Mouse (Mus musculus): ENCODE results near the gene Gys2. TPM values are rescaled to one million over a fixed set of nuclear protein-coding genes. Genes with fewer than 3 reads are reported as not detected.
"Not testable (repeated sequence)": the region's sequence is repeated elsewhere in the genome, so short reads cannot be mapped to it uniquely, and the experiment has no call there.

Gene Gys2
- polyA plus RNA-seq (2015; fragmentation: Nextera tagmentation; extraction: Ambion mirVana) = not detected in 2 replicates

DNA sequence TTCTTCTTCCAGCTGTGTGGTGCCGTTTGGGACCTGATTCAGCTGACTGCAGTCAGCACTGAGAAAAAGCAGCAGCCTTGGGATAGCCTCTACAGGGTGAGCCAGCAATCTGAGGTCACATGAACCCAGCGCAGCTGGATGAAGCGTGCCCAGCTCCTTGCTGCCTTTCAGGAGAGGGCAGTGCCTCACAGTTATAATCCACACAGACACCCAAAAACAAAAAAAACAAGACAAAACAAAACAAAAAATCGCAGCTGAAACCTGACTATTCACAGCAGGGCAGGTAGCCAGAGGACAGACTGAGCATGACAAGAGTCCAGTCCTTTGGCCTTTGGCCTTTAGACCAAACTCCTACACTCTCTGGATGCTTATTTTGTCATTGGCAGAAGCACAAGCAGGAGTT lies at the start of gene Gys2:
TSS of gene Gys2 (minus strand) at position 309 of the 403 bp plus-strand sequence.
- no peaks in the 10 kb centered on the region for H3K27me3 ChIP-seq (replicated peaks; ENCODE audit: control insufficient read depth, insufficient read depth, low read length)
- ATAC-seq = no peak
- no peak within 1 kb of the TSS for H3K4me3 ChIP-seq (replicated peaks; ENCODE audit: low read length)
- H3K27ac ChIP-seq (ENCODE audit: low read length) = no peak within 1 kb of the TSS
- H3K4me2 ChIP-seq (ENCODE audit: low read length) = no peak within 1 kb of the TSS
- no peaks in the 10 kb centered on the region for H3K4me1 ChIP-seq (replicated peaks; ENCODE audit: control insufficient read depth, insufficient read depth, low read length)
- H3K36me3 ChIP-seq (ENCODE audit: control insufficient read depth, insufficient read depth) = no peaks in the 10 kb centered on the region
- no peak within 1 kb of the TSS for H3K9ac ChIP-seq (replicated peaks; ENCODE audit: low read depth, low read length)
- WGBS = 71% methylated on average over 4 of the region's 4 CpGs
- no peaks in the 10 kb centered on the region for H3K9me3 ChIP-seq (ENCODE audit: control insufficient read depth, low read length)

- Histone ChIP-seq H3K4me2 (ENCODE audit: low read length) (no peak overlapping the region), H3K36me3 (ENCODE audit: control insufficient read depth, insufficient read depth) (no peaks in the 10 kb centered on the region), H3K4me3 (replicated peaks; ENCODE audit: low read length) (no peak overlapping the region), H3K4me1 (replicated peaks; ENCODE audit: control insufficient read depth, insufficient read depth, low read length) (no peaks in the 10 kb centered on the region), H3K9ac (replicated peaks; ENCODE audit: low read depth, low read length) (no peak overlapping the region), H3K27me3 (replicated peaks; ENCODE audit: control insufficient read depth, insufficient read depth, low read length) (no peaks in the 10 kb centered on the region), H3K27ac (ENCODE audit: low read length) (no peak overlapping the region), H3K9me3 (ENCODE audit: control insufficient read depth, low read length) (no peaks in the 10 kb centered on the region)
- ATAC-seq = no peak
- WGBS = 85% methylated on average over 12 of the region's 12 CpGs
Observed at GRCm38 (mm10) chr6:142521591-142522110, 48.7 kb upstream of the Gys2 start.

- no peak overlapping the region for H3K9ac ChIP-seq (replicated peaks; ENCODE audit: low read depth, low read length)
- no peaks in the 10 kb centered on the region for H3K4me1 ChIP-seq (replicated peaks; ENCODE audit: control insufficient read depth, insufficient read depth, low read length)
- WGBS = 10% methylated on average over 6 of the region's 6 CpGs
- no peaks in the 10 kb centered on the region for H3K9me3 ChIP-seq (ENCODE audit: control insufficient read depth, low read length)
- no peak overlapping the region for H3K4me2 ChIP-seq (ENCODE audit: low read length)
- H3K36me3 ChIP-seq (ENCODE audit: control insufficient read depth, insufficient read depth) = no peaks in the 10 kb centered on the region
- H3K27ac ChIP-seq (ENCODE audit: low read length) = no peak overlapping the region
- no peak overlapping the region for H3K4me3 ChIP-seq (replicated peaks; ENCODE audit: low read length)
- ATAC-seq = peak; percentile 82
- no peaks in the 10 kb centered on the region for H3K27me3 ChIP-seq (replicated peaks; ENCODE audit: control insufficient read depth, insufficient read depth, low read length)
Observed at GRCm38 (mm10) chr6:142519110-142519509, 46.2 kb upstream of the Gys2 start.

- not testable (repeated sequence) for H3K9ac ChIP-seq (replicated peaks; ENCODE audit: low read depth, low read length); ATAC-seq; H3K4me3 ChIP-seq (replicated peaks; ENCODE audit: low read length); H3K36me3 ChIP-seq (ENCODE audit: control insufficient read depth, insufficient read depth); H3K27me3 ChIP-seq (replicated peaks; ENCODE audit: control insufficient read depth, insufficient read depth, low read length); H3K4me2 ChIP-seq (ENCODE audit: low read length); H3K27ac ChIP-seq (ENCODE audit: low read length); H3K9me3 ChIP-seq (ENCODE audit: control insufficient read depth, low read length); H3K4me1 ChIP-seq (replicated peaks; ENCODE audit: control insufficient read depth, insufficient read depth, low read length)
- 78% methylated on average over 8 of the region's 9 CpGs for WGBS
Observed at GRCm38 (mm10) chr6:142515379-142515778, 42.5 kb upstream of the Gys2 start.

GRCm38 (mm10) chr6:142514912-142515311 lies 42.0 kb upstream of the Gys2 start:
- H3K27ac ChIP-seq (ENCODE audit: low read length) = no peak overlapping the region
- H3K9ac ChIP-seq (replicated peaks; ENCODE audit: low read depth, low read length) = no peak overlapping the region
- 3% methylated on average over 10 of the region's 10 CpGs for WGBS
- ATAC-seq = 0 out of 2 replicates have a peak, but pooled peaks have one; percentile 16
- H3K4me2 ChIP-seq (ENCODE audit: low read length) = no peak overlapping the region
- H3K9me3 ChIP-seq (ENCODE audit: control insufficient read depth, low read length) = no peaks in the 10 kb centered on the region
- H3K4me1 ChIP-seq (replicated peaks; ENCODE audit: control insufficient read depth, insufficient read depth, low read length) = no peaks in the 10 kb centered on the region
- H3K36me3 ChIP-seq (ENCODE audit: control insufficient read depth, insufficient read depth) = no peaks in the 10 kb centered on the region
- no peak overlapping the region for H3K4me3 ChIP-seq (replicated peaks; ENCODE audit: low read length)
- H3K27me3 ChIP-seq (replicated peaks; ENCODE audit: control insufficient read depth, insufficient read depth, low read length) = no peaks in the 10 kb centered on the region

DNA sequence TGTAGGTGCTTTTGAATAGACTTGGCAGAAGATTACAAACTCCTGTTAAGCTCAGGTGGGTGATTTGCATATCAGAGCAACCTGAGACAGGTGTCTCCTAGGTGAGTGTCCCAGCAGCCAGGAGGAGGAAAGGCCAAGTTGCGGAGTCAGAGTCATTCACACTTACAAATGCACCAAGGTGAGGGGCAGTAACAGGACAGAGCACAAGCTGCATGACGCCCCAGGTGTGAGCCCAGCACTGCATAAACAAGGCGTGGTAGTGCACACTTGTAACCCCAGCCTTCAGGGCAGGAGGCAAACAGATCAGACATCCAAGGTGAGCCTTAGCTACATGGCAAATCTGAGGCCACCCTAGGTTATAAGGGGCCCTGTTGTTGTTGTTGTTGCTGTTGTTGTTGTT lies 40.0 kb upstream of the Gys2 start:
- H3K4me3 ChIP-seq (replicated peaks; ENCODE audit: low read length) = no peak overlapping the region
- no peaks in the 10 kb centered on the region for H3K9me3 ChIP-seq (ENCODE audit: control insufficient read depth, low read length)
- H3K36me3 ChIP-seq (ENCODE audit: control insufficient read depth, insufficient read depth) = no peaks in the 10 kb centered on the region
- no peak overlapping the region for H3K27ac ChIP-seq (ENCODE audit: low read length)
- H3K9ac ChIP-seq (replicated peaks; ENCODE audit: low read depth, low read length) = no peak overlapping the region
- no peaks in the 10 kb centered on the region for H3K27me3 ChIP-seq (replicated peaks; ENCODE audit: control insufficient read depth, insufficient read depth, low read length)
- H3K4me2 ChIP-seq (ENCODE audit: low read length) = no peak overlapping the region
- peaks cover 6% of the 10 kb centered on the region for H3K4me1 ChIP-seq (replicated peaks; ENCODE audit: control insufficient read depth, insufficient read depth, low read length)
- ATAC-seq = no peak
- 60% methylated on average over 3 of the region's 3 CpGs for WGBS

GRCm38 (mm10) chr6:142511516-142512135 lies 38.7 kb upstream of the Gys2 start:
- Histone ChIP-seq H3K27ac (ENCODE audit: low read length) (no peak overlapping the region), H3K27me3 (replicated peaks; ENCODE audit: control insufficient read depth, insufficient read depth, low read length) (no peaks in the 10 kb centered on the region), H3K9me3 (ENCODE audit: control insufficient read depth, low read length) (no peaks in the 10 kb centered on the region), H3K4me2 (ENCODE audit: low read length) (no peak overlapping the region), H3K4me3 (replicated peaks; ENCODE audit: low read length) (no peak overlapping the region), H3K4me1 (replicated peaks; ENCODE audit: control insufficient read depth, insufficient read depth, low read length) (peaks cover 8% of the 10 kb centered on the region), H3K36me3 (ENCODE audit: control insufficient read depth, insufficient read depth) (no peaks in the 10 kb centered on the region), H3K9ac (replicated peaks; ENCODE audit: low read depth, low read length) (no peak overlapping the region)
- 29% methylated on average over 12 of the region's 12 CpGs for WGBS
- ATAC-seq = no peak

DNA sequence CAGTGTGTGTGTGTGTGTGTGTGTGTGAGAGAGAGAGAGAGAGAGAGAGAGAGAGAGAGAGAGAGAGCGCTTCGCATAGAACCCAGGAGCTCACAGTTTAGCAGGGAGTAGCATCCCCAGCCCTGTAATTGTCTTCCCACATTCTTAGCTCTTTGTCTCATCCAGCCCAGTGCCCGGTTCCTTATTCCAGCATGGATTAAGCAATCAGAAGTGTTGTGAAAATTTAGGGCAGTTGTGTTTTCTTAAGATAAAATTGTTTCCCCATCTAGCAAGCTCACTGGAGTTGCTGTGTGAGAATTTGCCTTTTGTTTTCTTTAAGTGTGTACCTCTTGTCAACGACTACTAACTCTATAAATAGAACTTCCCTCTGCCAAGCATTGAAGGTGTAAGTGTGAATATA lies 35.8 kb upstream of the Gys2 start:
- WGBS = 23% methylated on average over 4 of the region's 4 CpGs
- no peak for ATAC-seq
- H3K4me2 ChIP-seq (ENCODE audit: low read length) = no peak overlapping the region

GRCm38 (mm10) chr6:142507785-142508162 lies 34.9 kb upstream of the Gys2 start, which contains the start of gene Ldhb:
Gene Ldhb (minus strand): TSS chr6:142507957.
- Histone ChIP-seq H3K27ac (ENCODE audit: low read length) (peak within 1 kb of the TSS; percentile 65), H3K4me2 (ENCODE audit: low read length) (peak within 1 kb of the TSS; percentile 77), H3K4me1 (replicated peaks; ENCODE audit: control insufficient read depth, insufficient read depth, low read length) (peaks cover 21% of the 10 kb centered on the region), H3K27me3 (replicated peaks; ENCODE audit: control insufficient read depth, insufficient read depth, low read length) (no peaks in the 10 kb centered on the region), H3K9me3 (ENCODE audit: control insufficient read depth, low read length) (no peaks in the 10 kb centered on the region), H3K36me3 (ENCODE audit: control insufficient read depth, insufficient read depth) (no peaks in the 10 kb centered on the region), H3K9ac (replicated peaks; ENCODE audit: low read depth, low read length) (peak within 1 kb of the TSS; percentile 79), H3K4me3 (replicated peaks; ENCODE audit: low read length) (peak within 1 kb of the TSS; percentile 80)
- peak; percentile 98 for ATAC-seq
- 0% methylated on average over 19 of the region's 19 CpGs for WGBS

More for the DNA sequence above, 35.8 kb upstream of the Gys2 start:
- H3K4me1 ChIP-seq (replicated peaks; ENCODE audit: control insufficient read depth, insufficient read depth, low read length) = peaks cover 21% of the 10 kb centered on the region
- no peaks in the 10 kb centered on the region for H3K9me3 ChIP-seq (ENCODE audit: control insufficient read depth, low read length)
- H3K36me3 ChIP-seq (ENCODE audit: control insufficient read depth, insufficient read depth) = no peaks in the 10 kb centered on the region
- H3K27me3 ChIP-seq (replicated peaks; ENCODE audit: control insufficient read depth, insufficient read depth, low read length) = no peaks in the 10 kb centered on the region
- H3K9ac ChIP-seq (replicated peaks; ENCODE audit: low read depth, low read length) = no peak overlapping the region
- H3K4me3 ChIP-seq (replicated peaks; ENCODE audit: low read length) = no peak overlapping the region
- no peak overlapping the region for H3K27ac ChIP-seq (ENCODE audit: low read length)

All from forebrain, embryonic 16.5 days (tissue).